Mouse (Mus musculus) cortical plate, adult 2 months (tissue): Measurements from ENCODE around the gene Cebpzos. TPM values are rescaled to one million over a fixed set of nuclear protein-coding genes. Genes with fewer than 3 reads are reported as not detected.

Experiments
- H3K27ac ChIP-seq: fragments of 200-500 bp; 2 replicates; pipeline ENCODE4 v1.5.1; 2012; ENCODE audit warnings: low read length, control low read depth, inconsistent platforms; ENCODE audit not compliant: insufficient read depth
- H3K4me1 ChIP-seq: fragments of 200-500 bp; 2 replicates; pipeline ENCODE4 v1.6.1; 2011; ENCODE audit warnings: low read length; ENCODE audit not compliant: control insufficient read depth, insufficient read depth
- H3K4me3 ChIP-seq: fragments of 200-500 bp; 2 replicates; pipeline ENCODE4 v1.5.1; 2011; ENCODE audit warnings: mild to moderate bottlenecking, low read length, control low read depth; ENCODE audit not compliant: insufficient read depth
- CTCF ChIP-seq: fragments of 200-500 bp; IDR thresholded peaks from 2 replicates; pipeline ENCODE4 v1.5.1; 2011; ENCODE audit warnings: mild to moderate bottlenecking, control low read depth, low read length; ENCODE audit not compliant: insufficient read depth; ENCODE audit errors: extremely low read depth
- POLR2A ChIP-seq: fragments of 200-500 bp; IDR thresholded peaks from 2 replicates; pipeline ENCODE4 v1.6.1; 2011; ENCODE audit warnings: mild to moderate bottlenecking, low read length, control low read depth; ENCODE audit not compliant: insufficient read depth; ENCODE audit errors: extremely low read depth
- polyA plus RNA-seq: library from polyadenylated mRNA; depleted of rRNA; stranded (reverse); fragments of >200 nt; gene quantifications from 2 replicates; pipeline ENCODE4 v1.2.3, GENCODE M21; 2012

Gene Cebpzos
- polyA plus RNA-seq, 1 experiment, result 41.7 TPM

GRCm38 (mm10) chr17:78936466-78937228, 20.3 kb downstream of the Cebpzos start, which contains the start of the genes Cebpz and Ndufaf7:
TSS of gene Cebpz (minus strand) at chr17:78937066.
TSS of gene Ndufaf7 (plus strand) at chr17:78937136.
- H3K27ac ChIP-seq, result peak within 1 kb of the TSS; percentile 8
- TF ChIP-seq POLR2A (peak; percentile 75), CTCF (no peak)

GRCm38 (mm10) chr17:78937229-78937853, 21.0 kb downstream of the Cebpzos start:
- no peak for TF ChIP-seq CTCF
- TF ChIP-seq POLR2A, result no peak
- Histone ChIP-seq H3K4me1 (peaks cover 2% of the 10 kb centered on the region; the same call in 1 of the 2 replicates), H3K4me3 (peak overlapping the region; percentile 84), H3K27ac (peak overlapping the region; percentile 8)

More at GRCm38 (mm10) chr17:78936466-78937228, 20.3 kb downstream of the Cebpzos start, which contains the start of the genes Cebpz and Ndufaf7:
- H3K4me1 ChIP-seq, result peaks cover 2% of the 10 kb centered on the region; the same call in 1 of the 2 replicates
- H3K4me3 ChIP-seq, result peak within 1 kb of the TSS; percentile 84

- TF ChIP-seq POLR2A, result no peak
- TF ChIP-seq CTCF, result no peak
- Histone ChIP-seq H3K4me3 (no peak overlapping the region), H3K27ac (no peak overlapping the region), H3K4me1 (no peaks in the 10 kb centered on the region)
These were observed 22.6 kb downstream of the Cebpzos start for GRCm38 (mm10) chr17:78938927-78939326.

- TF ChIP-seq CTCF, result no peak
- Histone ChIP-seq H3K4me1 (no peaks in the 10 kb centered on the region), H3K4me3 (no peak overlapping the region), H3K27ac (no peak overlapping the region)
These were observed 26.3 kb downstream of the Cebpzos start for GRCm38 (mm10) chr17:78942579-78942978.

GRCm38 (mm10) chr17:78951225-78951624, 34.9 kb downstream of the Cebpzos start:
- Histone ChIP-seq H3K4me1 (no peaks in the 10 kb centered on the region), H3K4me3 (no peak overlapping the region), H3K27ac (no peak overlapping the region)
- no peak for TF ChIP-seq POLR2A
- no peak for TF ChIP-seq CTCF

GRCm38 (mm10) chr17:78952070-78952469, 35.8 kb downstream of the Cebpzos start:
- no peaks in the 10 kb centered on the region for H3K4me1 ChIP-seq
- no peak overlapping the region for H3K27ac ChIP-seq
- H3K4me3 ChIP-seq, result no peak overlapping the region
- TF ChIP-seq CTCF, result no peak
- no peak for TF ChIP-seq POLR2A

- Histone ChIP-seq H3K4me3 (no peak overlapping the region), H3K27ac (no peak overlapping the region), H3K4me1 (no peaks in the 10 kb centered on the region)
- TF ChIP-seq POLR2A (no peak), CTCF (no peak)
These were observed 36.9 kb downstream of the Cebpzos start for GRCm38 (mm10) chr17:78953240-78953639.

- TF ChIP-seq POLR2A, result no peak
- no peak for TF ChIP-seq CTCF
- H3K4me1 ChIP-seq, result no peaks in the 10 kb centered on the region
These were observed 43.2 kb downstream of the Cebpzos start for GRCm38 (mm10) chr17:78959473-78959872.

GRCm38 (mm10) chr17:78964387-78964786, 48.1 kb downstream of the Cebpzos start:
- no peak overlapping the region for H3K4me3 ChIP-seq
- H3K4me1 ChIP-seq, result no peaks in the 10 kb centered on the region
- TF ChIP-seq POLR2A, result no peak
- TF ChIP-seq CTCF, result no peak
- no peak overlapping the region for H3K27ac ChIP-seq

More at GRCm38 (mm10) chr17:78959473-78959872, 43.2 kb downstream of the Cebpzos start:
- no peak overlapping the region for H3K27ac ChIP-seq
- no peak overlapping the region for H3K4me3 ChIP-seq
